Mouse (Mus musculus) heart, postnatal 0 days (tissue): ENCODE measurements around the gene Agpat2.

Experiments used
- CTCF ChIP-seq: IDR thresholded peaks from 2 replicates; pipeline ENCODE4 v1.5.1; 2016; ENCODE audit warnings: antibody characterized with exemption, control low read depth, low read depth
- EP300 ChIP-seq: IDR thresholded peaks from 2 replicates; pipeline ENCODE4 v1.6.1; 2016; ENCODE audit warnings: antibody characterized with exemption, low read depth

- TF ChIP-seq CTCF (no peak), EP300 (no peak)
Measured at GRCm38 (mm10) chr2:26549801-26550200, 54.4 kb downstream of the Agpat2 start.
